Mouse (Mus musculus) neural tube, embryonic 14.5 days (tissue): ENCODE measurements at regions not wholly inside any gene's neighbourhood (a gene's known extent, or its start where the extent isn't known, plus 50 kb on each side); places are given as distances from the start of the nearest gene placed in this dataset.

Experiments used
- ATAC-seq: fragments of 200-750 bp; cut with Nextera tagmentation; 2 replicates; pipeline ENCODE4 v1.8.0; 2017; ENCODE audit warnings: low read depth, mild to moderate bottlenecking, moderate TSS enrichment, moderate library complexity
- H3K27ac ChIP-seq: fragments of 300-500 bp; sonication (generic); 2 replicates; pipeline ENCODE4 v1.5.1; 2014; ENCODE audit warnings: low read depth, mild to moderate bottlenecking, control low read depth, low read length, moderate library complexity, mixed read lengths
- H3K27me3 ChIP-seq: fragments of 300-500 bp; sonication (generic); 2 replicates; pipeline ENCODE4 v1.6.1; 2014; ENCODE audit warnings: low read length; ENCODE audit not compliant: control insufficient read depth, insufficient read depth
- H3K36me3 ChIP-seq: fragments of 300-500 bp; sonication (generic); 2 replicates; pipeline ENCODE4 v1.6.1; 2014; ENCODE audit warnings: low read length, mixed read lengths; ENCODE audit not compliant: control insufficient read depth, insufficient read depth
- H3K4me1 ChIP-seq: fragments of 300-500 bp; sonication (generic); 2 replicates; pipeline ENCODE4 v1.6.1; 2014; ENCODE audit warnings: low read length; ENCODE audit not compliant: control insufficient read depth, insufficient read depth
- H3K4me2 ChIP-seq: fragments of 300-500 bp; sonication (generic); 2 replicates; pipeline ENCODE4 v1.6.1; 2014; ENCODE audit warnings: mild to moderate bottlenecking, low read depth, low read length, control low read depth
- H3K4me3 ChIP-seq: fragments of 300-500 bp; sonication (generic); 2 replicates; pipeline ENCODE4 v1.5.1; 2014; ENCODE audit warnings: low read depth, low read length, control low read depth, mixed read lengths
- H3K9ac ChIP-seq: fragments of 300-500 bp; sonication (generic); replicated peaks from 2 replicates; pipeline ENCODE4 v1.6.1; 2014; ENCODE audit warnings: low read depth, mild to moderate bottlenecking, control low read depth, low read length, mixed read lengths
- H3K9me3 ChIP-seq: fragments of 300-500 bp; sonication (generic); 2 replicates; pipeline ENCODE4 v1.6.1; 2016; ENCODE audit warnings: low read length; ENCODE audit not compliant: control insufficient read depth
- WGBS: fragments of 180-500 bp; shearing (Covaris S2); extraction: QIAGEN DNeasy Blood & Tissue Kit; methylation state at CpG from one replicate; pipeline ENCODE4 v1.1.7; 2014; 5-methylcytosine and 5-hydroxymethylcytosine counted together

- Histone ChIP-seq H3K4me3 (no peak overlapping the region), H3K4me1 (no peaks in the 10 kb centered on the region), H3K4me2 (no peak overlapping the region), H3K9me3 (no peaks in the 10 kb centered on the region), H3K36me3 (no peaks in the 10 kb centered on the region), H3K9ac (no peak overlapping the region), H3K27me3 (no peaks in the 10 kb centered on the region), H3K27ac (no peak overlapping the region)
- ATAC-seq = peak; percentile 60; the same call in 1 of the 2 replicates
- 12% methylated on average over 3 of the region's 3 CpGs for WGBS
These were observed 215.3 kb upstream of the Adgrl4 start for GRCm38 (mm10) chr3:151222407-151222806.

- Histone ChIP-seq H3K4me1 (no peaks in the 10 kb centered on the region), H3K27ac (no peak overlapping the region), H3K9ac (no peak overlapping the region), H3K27me3 (no peaks in the 10 kb centered on the region), H3K9me3 (no peaks in the 10 kb centered on the region), H3K4me3 (no peak overlapping the region), H3K4me2 (no peak overlapping the region), H3K36me3 (no peaks in the 10 kb centered on the region)
- ATAC-seq = no peak
- WGBS = 86% methylated on average over 2 of the region's 2 CpGs
These were observed 185.2 kb upstream of the Adgrl4 start for GRCm38 (mm10) chr3:151252458-151252857.

GRCm38 (mm10) chr3:151262821-151263220, 174.9 kb upstream of the Adgrl4 start:
- Histone ChIP-seq H3K9ac (no peak overlapping the region), H3K9me3 (no peaks in the 10 kb centered on the region), H3K4me2 (no peak overlapping the region), H3K27me3 (no peaks in the 10 kb centered on the region), H3K4me1 (no peaks in the 10 kb centered on the region), H3K36me3 (no peaks in the 10 kb centered on the region), H3K4me3 (no peak overlapping the region), H3K27ac (no peak overlapping the region)
- 77% methylated on average over 3 of the region's 3 CpGs for WGBS
- ATAC-seq = no peak

- no peak for ATAC-seq
- Histone ChIP-seq H3K36me3 (no peaks in the 10 kb centered on the region), H3K9me3 (no peaks in the 10 kb centered on the region), H3K4me3 (no peak overlapping the region), H3K27me3 (no peaks in the 10 kb centered on the region), H3K4me2 (no peak overlapping the region), H3K9ac (no peak overlapping the region), H3K27ac (no peak overlapping the region), H3K4me1 (no peaks in the 10 kb centered on the region)
- 29% methylated on average over 2 of the region's 2 CpGs for WGBS
These were observed 172.0 kb upstream of the Adgrl4 start for GRCm38 (mm10) chr3:151265658-151266057.

GRCm38 (mm10) chr3:151269514-151269913, 168.2 kb upstream of the Adgrl4 start:
- H3K9ac ChIP-seq = no peak overlapping the region
- no peaks in the 10 kb centered on the region for H3K9me3 ChIP-seq
- 91% methylated on average over 2 of the region's 2 CpGs for WGBS
- H3K36me3 ChIP-seq = no peaks in the 10 kb centered on the region
- no peak overlapping the region for H3K4me3 ChIP-seq
- ATAC-seq = no peak
- H3K27me3 ChIP-seq = no peaks in the 10 kb centered on the region
- H3K4me1 ChIP-seq = no peaks in the 10 kb centered on the region
- H3K27ac ChIP-seq = no peak overlapping the region
- no peak overlapping the region for H3K4me2 ChIP-seq

GRCm38 (mm10) chr3:151283829-151284228, 153.9 kb upstream of the Adgrl4 start:
- Histone ChIP-seq H3K4me3 (no peak overlapping the region), H3K9ac (no peak overlapping the region), H3K4me2 (no peak overlapping the region), H3K36me3 (no peaks in the 10 kb centered on the region), H3K27me3 (no peaks in the 10 kb centered on the region), H3K9me3 (no peaks in the 10 kb centered on the region), H3K27ac (no peak overlapping the region), H3K4me1 (no peaks in the 10 kb centered on the region)
- no peak for ATAC-seq
- 90% methylated on average over 1 of the region's 1 CpGs for WGBS

- Histone ChIP-seq H3K27me3 (no peaks in the 10 kb centered on the region), H3K27ac (no peak overlapping the region), H3K4me3 (no peak overlapping the region), H3K4me1 (no peaks in the 10 kb centered on the region), H3K9ac (no peak overlapping the region), H3K36me3 (no peaks in the 10 kb centered on the region), H3K9me3 (no peaks in the 10 kb centered on the region), H3K4me2 (no peak overlapping the region)
- 38% methylated on average over 11 of the region's 11 CpGs for WGBS
- peak; percentile 61; the same call in 1 of the 2 replicates for ATAC-seq
These were observed 143.6 kb upstream of the Adgrl4 start for GRCm38 (mm10) chr3:151293981-151294605.

- Histone ChIP-seq H3K9me3 (no peaks in the 10 kb centered on the region), H3K4me1 (no peaks in the 10 kb centered on the region), H3K9ac (no peak overlapping the region), H3K27me3 (no peaks in the 10 kb centered on the region), H3K4me2 (no peak overlapping the region), H3K27ac (no peak overlapping the region), H3K36me3 (no peaks in the 10 kb centered on the region), H3K4me3 (no peak overlapping the region)
- no peak for ATAC-seq
- 77% methylated on average over 7 of the region's 7 CpGs for WGBS
These were observed 143.1 kb upstream of the Adgrl4 start for GRCm38 (mm10) chr3:151294606-151295005.

- Histone ChIP-seq H3K27ac (no peak overlapping the region), H3K36me3 (no peaks in the 10 kb centered on the region), H3K4me2 (no peak overlapping the region), H3K9me3 (no peaks in the 10 kb centered on the region), H3K4me3 (no peak overlapping the region), H3K9ac (no peak overlapping the region), H3K27me3 (no peaks in the 10 kb centered on the region), H3K4me1 (no peaks in the 10 kb centered on the region)
- no peak for ATAC-seq
- WGBS = 79% methylated on average over 9 of the region's 9 CpGs
These were observed 142.7 kb upstream of the Adgrl4 start for GRCm38 (mm10) chr3:151295027-151295426.
